Mouse (Mus musculus): Measurements from ENCODE around the gene Npas3.

DNA sequence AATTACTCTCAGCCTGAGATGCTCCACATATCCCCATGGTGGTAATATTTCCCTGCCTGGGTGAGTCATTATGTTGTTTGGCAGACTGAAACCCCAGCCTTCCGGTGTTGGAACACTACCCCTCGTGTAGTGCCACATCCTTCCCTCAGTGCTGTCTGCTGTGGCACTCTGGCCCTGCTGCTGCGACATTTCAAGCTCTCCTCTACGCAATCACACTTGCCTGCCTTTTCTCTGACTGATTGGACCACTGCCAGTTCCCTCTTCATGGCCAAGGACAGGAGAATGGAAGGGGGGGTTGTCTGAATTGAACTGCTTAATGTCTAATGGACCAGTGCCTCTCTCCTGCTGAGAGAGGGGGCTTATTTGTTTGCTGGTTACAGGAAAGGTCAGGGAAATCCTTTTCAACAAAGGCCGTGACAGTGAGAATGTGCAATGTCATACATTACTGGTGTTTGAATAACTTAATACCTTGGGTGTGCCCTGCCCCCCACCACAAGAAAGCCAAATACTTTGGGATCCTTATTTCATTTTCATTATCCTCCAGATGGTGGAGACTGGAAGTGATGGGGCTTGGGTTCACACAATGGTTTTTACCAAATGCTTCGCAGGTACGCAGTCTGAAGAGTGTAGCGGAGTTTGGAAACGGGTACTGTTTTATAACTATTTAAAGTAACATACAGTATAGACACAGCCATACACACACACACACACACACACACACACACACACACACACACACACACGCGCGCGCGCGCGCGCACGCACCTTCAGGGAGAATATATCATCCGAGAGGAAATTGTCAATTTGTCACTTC lies 339.4 kb downstream of the Npas3 start:
- no peak for TF ChIP-seq POLR2A (IDR thresholded peaks at IDR 0.05; ENCODE audit: insufficient read length, low read depth)
- TF ChIP-seq POLR2AphosphoS2 (IDR thresholded peaks at IDR 0.05; ENCODE audit: insufficient read length, low read depth) = no peak
- TF ChIP-seq USF1 (IDR thresholded peaks at IDR 0.05; ENCODE audit: low read depth) = no peak
- TF ChIP-seq REST (IDR thresholded peaks at IDR 0.05; ENCODE audit: insufficient read depth, insufficient read length) = no peak
- TF ChIP-seq MAX (IDR thresholded peaks at IDR 0.05; ENCODE audit: low read depth) = no peak
- TF ChIP-seq MYOD1 (IDR thresholded peaks at IDR 0.05; ENCODE audit: control insufficient read depth in 1 of 3, insufficient read length in 2 of 3, low read depth in 2 of 3) = no peak
- no peak for TF ChIP-seq SRF (IDR thresholded peaks at IDR 0.05; ENCODE audit: control insufficient read depth, insufficient read length, low read depth)
- TF ChIP-seq TCF12 (IDR thresholded peaks at IDR 0.05; ENCODE audit: insufficient read depth, poor library complexity, severe bottlenecking) = no peak
- TF ChIP-seq E2F4 (IDR thresholded peaks at IDR 0.05; ENCODE audit: insufficient read depth) = no peak
- TF ChIP-seq CEBPB (IDR thresholded peaks at IDR 0.05; ENCODE audit: insufficient read depth, poor library complexity, severe bottlenecking) = no peak
- no peak for TF ChIP-seq MYOG (IDR thresholded peaks at IDR 0.05; ENCODE audit: control insufficient read depth in 1 of 3, insufficient read depth in 1 of 3, insufficient read length in 2 of 3, low read depth in 2 of 3)
